Mouse (Mus musculus) thymus, adult 18-20 months (tissue): Measurements from ENCODE around the gene Slc7a6.

ENCODE experiments used
- DNase-seq, 2 experiments: peaks; one replicate each; pipeline ENCODE4 v3.0.0; 2022; ENCODE audit warnings: mixed read lengths in 2 of 2

The Slc7a6 gene

DNA sequence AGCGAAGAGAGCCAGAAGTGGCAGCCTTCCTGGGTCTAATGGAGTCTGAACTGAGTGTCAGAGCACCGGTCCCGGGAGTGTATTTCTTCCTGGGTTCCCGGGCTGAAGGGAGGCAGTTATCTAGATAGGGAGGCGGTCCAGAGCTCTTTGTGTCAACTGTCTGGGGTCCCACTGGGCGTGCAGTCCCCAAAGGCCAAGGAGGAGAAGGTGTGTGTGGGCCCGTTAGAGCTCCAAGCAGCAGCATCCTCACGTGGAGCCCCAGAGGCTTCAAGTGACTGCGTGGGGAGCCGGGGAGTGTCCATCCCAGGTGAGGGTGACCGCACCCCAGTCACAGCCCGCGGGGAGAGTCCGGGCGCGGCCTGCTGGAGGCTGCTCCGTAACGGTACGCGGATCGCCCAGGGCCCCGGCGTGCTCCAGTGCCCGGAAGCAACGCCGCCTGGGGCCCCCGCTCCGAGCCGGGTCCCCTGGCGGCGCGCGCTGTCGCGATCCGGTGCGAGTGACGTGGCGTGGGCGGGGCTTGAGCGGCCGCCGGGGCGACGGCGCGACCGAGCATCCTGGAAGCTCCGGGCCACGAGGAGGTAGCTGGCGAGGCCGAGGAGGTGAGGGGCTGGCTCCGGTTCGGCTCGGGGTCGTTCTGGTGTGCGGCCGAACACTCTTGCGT is at the start of gene Slc7a6:
Gene Slc7a6 (plus strand): TSS at position 502 of the 661 bp plus-strand sequence.
- peak; percentile 83 for DNase-seq

DNA sequence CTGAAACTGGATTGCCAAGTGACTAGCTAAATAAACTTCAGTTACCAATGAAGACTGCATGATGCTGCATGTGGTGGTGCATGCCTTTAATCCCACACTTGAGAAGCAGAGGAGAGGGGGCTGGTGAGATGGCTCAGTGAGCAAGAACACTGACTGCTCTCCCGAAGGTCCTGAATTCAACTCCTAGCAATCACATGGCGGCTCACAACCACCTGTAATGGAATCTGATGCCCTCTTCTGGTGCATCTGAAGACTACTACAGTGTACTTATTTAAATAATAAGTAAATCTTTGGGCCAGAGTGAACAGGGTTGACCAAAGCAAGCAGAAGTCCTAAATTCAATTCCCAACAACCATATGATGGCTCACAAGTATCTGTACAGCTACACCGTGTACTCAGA is 45.2 kb upstream of the Slc7a6 start:
- no peak for DNase-seq

DNA sequence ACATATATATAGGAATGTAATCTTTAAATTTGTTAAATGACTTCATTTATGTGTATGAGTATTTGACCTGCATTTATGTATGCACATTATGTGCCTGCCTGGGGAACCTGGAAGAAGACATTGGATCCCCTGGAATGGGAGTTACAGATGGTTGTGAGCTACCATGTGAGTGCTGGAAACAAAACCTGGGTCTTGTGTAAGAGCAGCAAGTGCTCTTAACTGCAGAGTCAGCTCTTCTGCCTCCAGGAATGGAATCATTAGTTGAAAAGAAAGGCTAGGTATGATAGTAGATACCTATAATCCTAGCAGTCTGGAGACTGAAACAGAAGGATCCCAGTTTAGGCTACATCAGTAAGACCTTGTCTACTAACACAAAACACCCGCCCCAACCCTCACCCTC is 42.6 kb upstream of the Slc7a6 start:
- no peak for DNase-seq

DNA sequence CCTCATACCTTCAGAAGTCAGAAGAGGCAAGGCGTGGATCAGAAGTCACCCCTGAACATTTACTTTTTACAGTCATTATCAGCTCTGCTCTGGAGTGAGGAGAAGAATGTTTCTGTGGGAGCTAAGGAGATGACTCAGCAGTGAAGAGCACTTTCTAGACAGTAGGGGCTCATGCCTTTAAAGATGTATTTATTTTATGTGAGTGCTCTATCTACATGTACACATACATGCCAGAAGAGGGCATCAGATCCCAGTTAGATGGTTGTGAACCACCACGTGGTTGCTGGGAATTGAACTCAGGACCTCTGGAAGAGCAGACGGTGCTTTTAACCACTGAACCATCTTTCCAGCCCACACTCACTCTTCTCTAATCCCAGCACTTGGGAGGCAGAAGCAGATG is 41.6 kb upstream of the Slc7a6 start:
- no peak for DNase-seq

DNA sequence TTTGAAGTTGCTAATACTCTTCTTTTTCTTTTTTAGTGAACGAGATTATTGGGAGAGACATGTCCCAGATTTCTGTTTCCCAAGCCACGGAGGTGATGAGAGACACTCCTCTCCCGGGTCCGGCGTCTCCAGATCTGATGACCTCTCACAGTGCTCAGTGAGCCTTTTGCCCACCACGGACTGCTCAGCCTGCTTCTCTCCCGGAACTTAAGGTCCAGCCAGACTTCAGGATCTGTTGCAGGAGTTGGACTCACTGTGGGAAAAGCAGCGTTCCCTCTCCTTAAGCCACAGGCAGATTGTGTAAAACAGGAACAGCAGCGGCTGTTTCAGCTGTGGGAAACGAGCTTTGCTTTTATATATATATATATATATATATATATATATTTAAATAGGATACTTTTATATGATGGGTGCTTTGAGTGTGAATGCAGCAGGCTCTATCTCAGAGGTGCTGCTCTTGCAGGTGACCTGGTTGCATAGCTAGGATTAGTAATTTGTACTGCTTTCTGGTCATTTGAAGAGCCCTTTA is 40.7 kb upstream of the Slc7a6 start:
- no peak for DNase-seq

DNA sequence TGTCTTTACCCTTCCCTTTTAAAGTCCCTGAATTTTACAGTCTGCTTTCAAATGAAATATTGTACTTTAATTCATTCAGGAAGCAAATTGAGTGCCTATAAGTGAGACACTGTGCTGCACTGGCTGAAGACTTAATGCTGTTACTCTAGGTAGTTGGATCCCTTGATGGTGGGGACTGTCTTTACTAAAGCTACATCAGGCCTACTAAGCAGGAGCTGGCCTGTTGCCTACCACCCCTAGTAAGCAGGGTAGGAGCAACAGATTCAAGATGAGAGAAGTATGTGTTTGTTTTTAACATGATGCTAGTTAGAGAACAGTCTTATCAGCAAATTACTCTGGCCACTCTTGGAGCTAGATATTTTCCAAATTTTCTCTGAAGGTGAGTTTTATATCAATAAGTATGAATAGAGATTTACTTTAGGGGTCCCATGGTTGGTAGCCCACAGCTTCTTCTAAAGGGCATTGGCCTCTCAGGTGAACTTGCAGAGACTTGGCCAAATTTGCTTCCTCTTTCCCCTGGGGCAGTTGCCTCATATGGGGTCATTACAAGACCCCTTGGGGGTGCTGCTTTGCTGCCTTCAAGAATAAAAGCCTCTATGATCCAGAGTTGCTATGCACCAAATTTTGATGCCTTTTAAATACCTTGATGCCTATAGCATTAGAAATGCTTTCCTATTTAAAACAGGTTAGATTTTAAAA is 39.3 kb upstream of the Slc7a6 start:
- DNase-seq: no peak

DNA sequence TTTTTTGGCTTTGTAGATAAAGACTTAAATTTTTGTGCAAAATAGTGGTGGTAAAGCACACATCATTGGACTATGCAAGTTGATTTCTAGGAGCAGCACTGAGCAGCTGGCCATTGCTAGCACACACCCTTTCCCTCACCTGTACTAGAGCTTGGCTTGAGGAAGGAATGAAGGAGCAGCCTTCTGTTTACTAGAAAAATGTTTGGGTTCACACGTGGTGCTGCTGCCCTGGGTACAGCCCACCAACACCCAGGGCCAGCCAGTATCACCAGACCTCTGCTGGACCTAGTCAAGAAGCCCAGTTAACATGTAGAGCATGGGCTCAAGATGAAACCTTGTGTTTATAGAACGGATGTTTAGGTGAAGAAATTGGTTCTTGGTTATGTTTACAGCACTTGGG is 38.7 kb upstream of the Slc7a6 start:
- no peak for DNase-seq

DNA sequence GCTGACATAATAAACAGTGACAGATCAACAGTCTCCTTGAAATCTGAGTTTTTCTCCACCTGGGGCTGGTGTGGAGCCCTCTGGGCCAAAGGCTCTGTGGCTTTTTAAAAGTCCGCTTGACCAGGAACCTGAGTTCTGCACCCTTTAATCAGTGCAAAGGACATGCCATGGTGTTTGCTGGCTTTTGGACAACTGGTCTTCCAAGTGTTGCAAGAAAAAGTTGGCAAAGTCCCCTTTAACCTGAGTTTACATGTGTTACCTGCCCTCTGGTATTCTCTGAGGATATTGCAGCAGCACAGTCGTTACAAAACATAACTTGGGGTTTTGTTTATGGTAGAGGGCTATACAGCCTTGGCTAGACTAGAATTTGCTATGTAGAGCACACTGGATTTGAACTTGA is 38.2 kb upstream of the Slc7a6 start:
- no peak for DNase-seq

DNA sequence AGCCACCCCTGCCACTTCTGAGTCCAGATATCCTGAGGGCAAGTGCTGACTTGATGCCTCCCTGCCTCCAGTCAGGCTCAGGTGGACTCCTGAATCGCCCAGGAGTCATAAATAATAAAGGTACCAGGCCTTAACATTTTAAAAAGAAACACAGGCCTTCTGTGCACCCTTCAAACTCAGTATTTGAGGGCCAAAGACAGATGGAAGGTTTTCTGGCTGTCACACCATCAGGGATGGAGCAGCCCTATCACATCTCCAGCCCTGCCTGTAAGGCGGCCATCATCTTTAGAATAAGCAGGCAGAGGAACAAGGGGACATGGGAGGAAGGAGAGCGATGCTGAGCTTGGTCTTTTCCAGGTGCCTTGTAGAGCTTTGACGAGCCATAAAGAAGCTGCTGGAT is 37.6 kb upstream of the Slc7a6 start:
- DNase-seq: no peak

DNA sequence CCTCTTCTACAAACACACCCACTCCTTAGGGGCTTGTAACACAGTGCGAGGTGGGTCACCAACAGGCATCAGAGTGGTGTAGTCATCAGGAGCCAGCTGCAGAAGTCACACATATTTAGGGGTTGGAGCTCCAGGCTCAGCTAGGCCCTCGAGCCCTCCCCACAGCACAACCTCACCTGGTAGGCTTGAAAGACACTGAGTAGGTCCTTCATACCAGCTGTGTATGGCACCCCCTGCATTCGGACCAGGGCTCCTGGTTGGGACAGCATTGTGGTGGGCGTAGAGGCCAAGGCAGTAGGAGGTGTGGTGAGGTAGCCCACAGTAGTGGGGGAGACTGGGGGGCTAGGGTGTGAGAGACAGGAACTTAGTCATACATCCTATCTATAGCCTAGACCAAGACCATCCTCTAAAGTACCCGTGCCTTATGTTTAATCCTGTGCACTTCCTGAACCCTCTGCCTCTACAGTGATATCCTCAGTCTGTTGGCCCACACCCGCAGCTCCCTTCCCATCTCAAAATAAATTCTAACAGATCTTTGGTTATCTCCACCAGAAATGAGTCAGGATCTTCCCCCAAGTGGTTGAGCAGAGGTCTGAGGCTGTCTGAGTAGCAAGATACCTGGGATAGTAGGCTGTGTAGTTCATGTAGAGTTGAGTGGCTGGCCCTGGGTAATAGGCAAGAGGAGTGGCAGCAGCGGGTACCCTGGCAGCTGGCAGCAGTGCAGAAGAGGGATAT is 37.0 kb upstream of the Slc7a6 start:
- DNase-seq: no peak

DNA sequence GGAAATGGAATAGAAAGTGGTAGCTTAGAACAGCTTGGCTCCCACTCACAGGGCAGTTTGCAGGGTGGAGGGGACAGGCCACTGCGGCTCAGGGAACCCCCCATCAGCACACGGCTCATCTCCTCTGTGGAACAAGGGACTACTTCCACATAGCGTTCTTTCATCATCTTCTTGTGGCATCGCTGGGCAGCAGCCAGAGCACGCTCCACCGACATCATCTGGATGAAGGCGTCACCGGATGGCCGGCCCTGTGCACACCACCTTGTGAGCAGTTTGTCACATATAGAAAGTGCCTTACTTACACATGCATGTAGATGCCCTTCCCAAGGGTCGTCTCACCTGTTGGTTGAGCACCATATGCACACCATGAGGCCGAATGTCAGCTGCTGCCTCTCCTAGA is 36.3 kb upstream of the Slc7a6 start:
- no peak for DNase-seq

DNA sequence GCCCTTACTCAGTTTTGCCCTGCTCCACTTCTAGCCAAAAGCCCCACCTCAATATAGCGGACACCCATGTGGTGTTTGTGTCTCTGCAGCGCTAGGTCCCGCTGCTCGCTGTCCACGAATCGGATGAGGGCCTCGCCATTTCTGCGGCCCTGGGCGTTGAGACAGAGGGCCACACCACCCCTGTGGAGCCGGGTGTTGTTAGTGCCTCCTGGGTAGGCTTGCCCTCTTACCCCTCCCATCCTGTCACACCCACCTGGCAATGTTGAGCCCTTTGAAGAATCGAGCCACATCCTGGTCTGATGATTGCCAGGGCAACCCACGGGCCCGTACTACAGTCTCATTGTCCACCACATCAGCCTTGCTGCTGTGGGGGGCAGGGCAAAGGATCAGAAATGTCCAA is 35.1 kb upstream of the Slc7a6 start:
- DNase-seq: no peak

DNA sequence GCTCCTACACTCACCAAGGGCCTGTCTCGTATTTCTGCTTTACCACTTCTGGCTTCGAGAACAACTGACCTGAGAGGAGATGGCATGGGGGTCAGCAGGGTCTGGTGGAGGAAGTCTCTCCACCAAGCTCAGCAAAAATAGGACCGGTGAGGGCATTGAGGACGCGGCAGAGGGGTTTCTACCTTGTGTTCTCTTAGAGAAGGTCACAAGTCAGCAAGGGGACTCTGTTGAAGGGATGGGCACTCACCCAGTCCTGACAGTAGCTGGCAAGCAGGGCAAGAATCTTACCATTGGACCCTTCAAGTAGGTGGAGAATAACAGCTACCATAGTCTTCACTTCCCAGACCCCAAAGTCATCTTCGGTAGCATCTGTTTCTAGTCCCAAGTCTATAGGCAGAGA is 34.7 kb upstream of the Slc7a6 start:
- no peak for DNase-seq

DNA sequence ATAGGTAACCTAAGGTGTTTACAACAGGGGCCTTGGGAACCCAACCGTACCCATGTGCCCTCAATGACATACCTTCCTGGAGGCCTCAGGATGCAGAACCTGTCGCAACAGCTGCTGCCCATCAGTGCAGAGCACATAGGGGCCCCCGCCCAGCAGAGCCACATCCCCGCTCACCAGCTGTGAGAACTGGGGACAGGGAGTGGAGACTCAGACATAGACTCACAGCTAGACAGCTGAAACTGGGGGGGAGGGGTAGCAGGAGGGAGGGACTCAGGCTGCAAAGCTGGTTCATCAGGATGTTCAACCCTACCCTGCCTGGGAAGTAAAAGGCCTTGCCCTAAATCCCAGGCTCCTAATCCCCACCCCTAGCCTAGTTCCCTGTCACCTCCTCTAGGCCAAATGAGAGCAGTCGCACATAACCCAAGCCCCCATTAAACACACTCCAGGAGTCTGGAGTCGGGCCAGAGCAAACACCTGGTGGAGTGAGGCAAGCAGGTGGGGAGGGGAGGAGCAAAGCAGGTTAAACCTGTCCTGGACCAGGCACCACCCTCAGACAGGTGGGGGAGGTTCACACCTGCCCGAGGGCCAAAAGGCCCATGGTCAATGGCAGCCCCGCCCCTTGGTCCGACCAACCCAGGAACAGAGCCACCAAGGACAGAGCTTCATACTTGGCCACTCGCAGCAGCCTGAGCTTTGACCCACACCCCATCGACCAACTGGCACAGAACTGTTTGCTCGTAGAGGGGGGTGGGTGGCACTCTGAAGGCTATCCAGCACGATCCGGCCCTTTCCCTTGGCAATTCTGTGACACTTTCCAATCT is 33.7 kb upstream of the Slc7a6 start:
- DNase-seq: no peak

DNA sequence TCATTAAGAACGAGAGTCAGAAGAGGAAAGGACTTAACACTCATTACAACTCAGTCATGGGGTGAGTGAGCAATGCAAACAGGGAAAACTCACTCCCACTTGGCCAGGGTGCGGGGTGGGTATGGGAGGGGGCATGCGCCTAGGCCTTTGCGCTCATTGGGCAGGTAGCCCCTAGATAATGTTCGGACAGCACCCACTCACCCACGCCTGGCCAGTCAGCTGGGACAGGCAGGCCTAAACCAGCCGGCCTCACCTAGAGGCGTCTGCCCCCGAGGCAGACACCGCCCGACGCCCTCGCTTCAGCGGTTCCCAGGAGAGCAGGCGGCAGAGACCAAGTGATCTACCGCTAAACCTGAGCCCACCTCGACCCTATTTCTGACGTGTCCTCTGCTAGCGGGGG is 33.0 kb upstream of the Slc7a6 start:
- DNase-seq: no peak

DNA sequence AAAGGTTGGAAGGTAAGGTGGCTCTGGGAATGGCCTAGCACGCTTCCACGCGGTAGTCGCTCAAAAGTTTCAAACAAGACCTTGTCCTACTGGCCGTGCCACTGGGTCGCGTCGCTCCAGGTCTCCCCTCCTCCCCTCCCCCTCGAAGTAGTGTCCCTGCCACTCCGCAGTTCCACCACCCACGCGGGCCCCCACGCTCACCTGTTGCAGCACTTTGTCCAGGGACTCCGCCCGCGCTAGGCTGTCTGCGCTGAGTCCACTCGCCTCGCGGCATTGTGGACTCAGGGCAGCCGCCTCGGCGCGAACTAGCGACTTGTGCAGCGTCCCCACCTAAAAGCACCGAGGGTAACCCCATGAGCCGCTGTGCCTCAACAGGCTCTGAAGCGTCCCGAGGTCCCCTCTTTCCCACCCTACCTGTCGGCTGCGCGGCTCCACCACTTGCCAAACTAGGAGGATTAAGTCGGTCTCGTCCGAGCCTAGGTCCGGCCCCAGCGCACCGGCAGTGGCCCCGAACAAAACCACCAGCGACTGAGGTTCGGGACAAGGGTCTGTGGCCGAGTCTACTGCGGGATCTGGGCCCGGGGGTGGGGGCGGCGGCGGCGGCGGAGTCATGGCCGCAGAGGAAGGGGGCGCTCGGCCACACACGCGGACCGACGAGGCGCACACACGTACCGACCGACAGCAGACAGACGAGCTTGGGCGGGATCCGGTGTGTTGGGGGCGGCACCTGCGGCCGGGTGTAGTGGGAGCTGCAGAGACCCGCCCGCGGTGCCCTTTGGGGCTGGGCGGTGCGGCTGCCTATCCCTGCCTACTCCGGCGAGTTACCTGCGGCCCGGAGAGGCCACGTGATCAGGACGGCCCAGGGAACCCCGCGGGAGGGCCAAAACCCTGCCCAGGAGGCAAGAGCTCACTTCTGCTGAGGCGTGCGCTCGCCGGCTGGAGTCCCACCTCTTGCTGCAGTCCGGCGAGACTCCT is 32.2 kb upstream of the Slc7a6 start, which contains the start of gene Esrp2:
Gene Esrp2 (minus strand): TSS at position 819 of the 975 bp plus-strand sequence.
- DNase-seq: peak; percentile 48 to 54

DNA sequence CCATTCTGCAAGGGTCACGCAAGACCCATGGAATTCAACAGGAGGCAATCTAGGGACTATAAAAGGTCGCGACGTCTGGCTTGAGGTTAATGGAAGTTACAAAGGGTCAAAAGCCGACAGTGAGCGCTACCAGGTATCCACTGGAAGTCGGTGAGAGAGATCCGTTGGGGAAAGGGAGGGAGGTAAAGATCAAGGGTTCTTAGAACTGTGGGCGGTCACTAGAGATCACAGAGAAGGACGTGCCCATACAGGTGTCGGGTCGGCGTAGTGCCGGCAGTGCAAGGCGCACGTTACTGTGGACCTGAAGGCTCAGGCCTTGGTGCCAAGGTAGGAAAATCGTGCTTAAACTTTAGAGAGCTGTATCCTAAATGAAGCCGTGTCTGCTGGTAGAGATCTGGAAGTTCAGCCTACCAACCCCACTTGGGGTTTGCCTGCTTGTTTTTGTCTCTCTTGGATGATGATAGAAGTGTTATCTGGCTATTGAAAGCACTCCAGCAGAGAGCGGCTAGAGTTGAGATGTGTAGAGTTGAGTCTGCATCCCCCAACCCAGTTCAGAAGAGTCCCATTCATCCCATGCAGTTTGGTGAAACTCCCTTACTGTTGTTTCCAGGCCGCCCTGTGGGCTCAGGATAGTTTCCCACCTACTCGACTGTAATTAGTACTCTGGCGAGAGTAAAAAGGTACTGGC is 31.3 kb upstream of the Slc7a6 start:
- DNase-seq: no peak

DNA sequence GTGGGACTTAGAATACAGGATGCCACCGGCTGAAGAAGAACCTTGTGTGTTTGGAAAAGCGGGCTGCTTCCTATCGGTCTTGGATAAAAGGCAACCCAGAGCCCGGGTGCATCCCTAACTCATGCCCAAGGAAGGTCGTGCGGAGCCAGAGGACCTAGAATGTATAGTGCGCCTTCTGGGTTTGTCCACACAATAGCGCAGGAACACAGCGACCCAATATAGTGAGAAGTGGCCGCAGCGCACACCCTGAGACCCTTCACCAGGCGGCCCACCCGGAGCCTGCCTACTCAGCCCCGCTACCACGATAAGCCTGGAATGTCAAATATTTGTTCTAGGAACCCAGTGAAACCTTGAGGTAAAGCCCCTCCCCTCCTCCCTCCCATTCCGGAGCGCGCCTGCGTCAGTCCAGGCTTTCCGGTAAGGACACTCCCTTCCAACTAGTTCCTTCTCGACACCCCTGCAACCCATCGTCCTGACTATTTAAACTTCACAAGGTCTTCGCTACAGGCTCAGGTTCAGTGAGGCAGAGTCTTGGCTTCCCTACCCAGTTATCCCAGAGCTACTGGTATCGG is 30.7 kb upstream of the Slc7a6 start:
- no peak for DNase-seq

DNA sequence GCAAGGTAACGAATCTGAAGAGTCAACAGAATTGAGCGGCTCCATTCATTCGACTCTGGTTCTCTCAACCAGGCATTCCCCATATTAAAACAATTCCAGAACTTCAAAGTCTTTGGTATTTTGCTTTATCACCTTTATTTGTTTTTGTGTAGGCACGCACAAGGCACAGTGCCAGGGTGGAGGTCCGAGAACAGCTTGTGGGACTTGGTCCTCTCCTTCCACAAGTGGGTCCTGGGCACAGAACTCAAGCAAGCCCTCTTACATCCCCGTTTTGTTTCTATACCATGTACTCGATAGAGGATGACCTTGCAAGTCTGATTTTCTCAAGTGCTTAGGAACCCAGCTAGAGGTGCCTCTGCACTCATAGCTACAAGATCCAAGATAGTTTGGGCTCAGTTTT is 30.0 kb upstream of the Slc7a6 start:
- no peak for DNase-seq

DNA sequence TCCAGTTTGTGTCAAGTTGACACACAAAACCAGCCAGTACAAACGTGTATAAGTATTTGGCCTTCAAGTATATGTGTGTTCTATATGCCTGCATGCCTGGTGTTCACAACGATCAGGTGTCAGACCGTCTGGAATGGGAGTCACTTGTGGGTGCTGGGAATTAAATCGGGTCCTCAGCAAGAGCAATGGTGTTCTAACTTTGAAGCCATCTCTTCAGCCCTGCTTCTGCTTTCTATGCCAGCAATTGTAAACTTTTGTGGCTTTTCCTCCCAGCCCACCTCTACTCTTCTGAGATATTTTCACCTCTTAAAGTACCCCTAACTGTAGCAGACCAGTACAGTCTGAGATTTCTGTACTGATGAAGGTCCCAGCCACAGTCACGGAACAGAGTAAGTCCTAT is 28.5 kb upstream of the Slc7a6 start:
- DNase-seq: no peak

DNA sequence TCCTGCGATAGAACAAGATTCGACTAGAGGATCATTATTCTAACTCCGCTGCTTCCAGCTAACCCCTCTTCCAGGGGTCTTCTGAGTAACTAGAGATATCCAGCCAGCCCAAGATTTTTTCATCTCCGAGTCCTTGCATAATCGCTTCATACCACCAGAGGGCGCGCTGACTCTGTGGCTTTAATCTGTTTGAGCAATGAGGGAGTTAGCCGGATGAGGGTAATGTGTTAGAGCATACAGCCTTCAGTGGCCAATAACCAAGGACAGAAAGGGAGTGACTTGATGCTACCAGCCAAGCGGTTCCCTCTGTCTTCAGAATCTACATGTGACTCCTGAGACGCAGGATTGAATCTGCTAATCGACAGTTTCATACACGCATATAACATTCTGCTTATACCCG is 27.9 kb upstream of the Slc7a6 start:
- DNase-seq: peak; percentile 52 to 64
